Mouse (Mus musculus) CD4-positive, CD25-positive, alpha-beta regulatory T cell, adult 2 months (primary cell): Measurements from ENCODE around the gene Adar.

Source experiments
- DNase-seq: peaks from one replicate; pipeline ENCODE4 v3.0.0-alpha.2; 2012; ENCODE audit warnings: low read depth, low spot score

Gene Adar

GRCm38 (mm10) chr3:89714359-89715206 is at the start of gene Adar:
TSS of gene Adar (plus strand) at chr3:89715022.
- peak; percentile 89 for DNase-seq

DNA sequence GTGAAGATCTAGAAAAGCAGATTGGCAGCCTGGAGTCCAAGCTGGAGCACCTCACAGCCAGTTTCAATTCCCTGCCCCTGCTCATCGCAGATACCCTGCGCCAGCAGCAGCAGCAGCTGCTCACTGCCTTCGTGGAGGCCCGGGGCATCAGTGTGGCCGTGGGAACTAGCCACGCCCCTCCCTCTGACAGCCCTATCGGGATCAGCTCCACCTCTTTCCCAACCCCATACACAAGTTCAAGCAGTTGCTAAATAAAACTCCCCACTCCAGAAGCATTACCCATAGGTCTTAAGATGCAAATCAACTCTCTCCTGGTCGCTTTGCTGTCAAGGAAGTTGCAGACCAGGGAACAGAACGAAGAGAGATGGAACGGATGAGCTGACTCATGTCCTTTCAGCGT is 47.7 kb upstream of the Adar start:
- DNase-seq, result no peak

DNA sequence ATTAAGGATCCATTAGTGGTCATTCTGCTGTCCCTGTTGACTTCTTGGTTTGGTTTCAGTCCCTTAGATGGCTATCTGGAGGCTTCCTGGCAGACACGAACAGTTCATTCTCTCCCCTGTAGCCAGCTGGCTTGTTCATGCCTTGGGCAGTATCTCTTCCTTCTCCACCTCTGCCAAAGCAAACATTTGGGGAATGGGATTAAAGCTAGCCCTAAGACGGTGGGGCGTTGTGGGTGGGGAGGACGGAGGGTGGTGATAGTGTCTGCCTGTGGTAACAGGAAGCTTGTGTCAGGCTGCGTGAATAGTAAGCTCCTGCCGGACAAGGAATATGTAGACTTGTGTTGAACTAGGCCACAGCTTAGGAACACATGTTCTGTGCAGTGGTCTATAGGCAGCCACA is 43.5 kb upstream of the Adar start:
- no peak for DNase-seq

GRCm38 (mm10) chr3:89672573-89673317 is 42.1 kb upstream of the Adar start:
- DNase-seq, result peak; percentile 45

DNA sequence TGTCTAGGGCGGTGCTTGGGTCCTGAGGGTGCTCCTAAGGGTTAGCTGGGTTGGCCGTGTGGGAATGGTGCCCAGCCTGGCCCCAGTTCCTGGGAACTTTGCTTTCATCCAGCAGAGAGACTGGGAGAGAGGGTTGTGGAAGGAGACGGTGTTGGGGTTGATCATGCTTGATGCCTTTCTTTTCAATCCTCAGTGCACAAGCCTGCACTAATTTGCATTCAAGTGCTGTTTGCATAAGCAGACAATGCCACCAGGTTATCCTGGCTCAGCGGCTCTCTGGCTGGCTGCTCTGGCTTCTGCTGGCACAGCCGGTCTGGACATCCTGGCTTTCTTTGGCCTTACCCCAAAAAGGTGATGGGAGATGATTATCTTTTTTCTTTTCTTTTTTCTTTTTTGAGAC is 37.2 kb upstream of the Adar start:
- DNase-seq, result no peak

GRCm38 (mm10) chr3:89686031-89686430 is 28.8 kb upstream of the Adar start:
- DNase-seq, result no peak

DNA sequence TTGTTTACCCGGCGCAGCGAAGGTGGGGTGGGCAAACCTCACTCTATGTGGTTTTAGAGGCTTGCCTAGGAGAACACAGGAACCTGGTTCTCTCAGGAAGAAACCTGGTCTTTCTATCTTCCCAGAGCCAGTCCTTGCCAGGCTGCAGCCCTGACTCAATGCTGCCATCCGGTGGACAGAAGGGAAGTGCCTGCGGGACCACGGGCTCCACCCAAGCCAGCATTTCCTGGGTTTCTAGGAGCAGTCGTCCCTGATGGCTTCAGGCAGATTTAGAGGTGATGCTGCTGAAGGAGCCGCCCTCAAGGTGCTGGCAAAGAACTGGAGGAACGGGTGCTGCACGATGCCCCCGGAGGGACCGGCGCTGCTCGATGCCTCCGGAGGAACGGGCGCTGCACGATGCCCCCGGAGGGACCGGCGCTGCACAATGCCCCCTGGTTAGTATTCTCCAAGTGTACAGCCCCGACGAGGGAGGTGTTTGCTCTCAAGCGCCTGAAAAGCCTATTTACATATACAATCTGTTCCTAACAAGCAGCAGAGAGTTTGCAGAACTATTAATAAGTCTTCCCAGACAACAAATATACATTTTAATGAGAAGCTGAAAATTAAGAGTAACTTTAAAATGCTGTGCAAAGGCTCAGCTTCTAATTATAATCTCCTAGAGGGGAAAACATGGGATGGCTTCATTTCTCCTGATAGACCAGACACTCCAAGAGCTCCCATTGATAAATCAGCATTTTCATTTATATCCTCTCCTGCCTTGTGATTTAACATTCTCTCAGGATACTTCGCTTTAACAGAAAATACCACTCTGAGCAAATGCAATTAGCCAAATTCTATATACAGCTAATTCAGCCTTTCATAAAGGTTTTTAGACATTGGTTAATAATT is 25.9 kb upstream of the Adar start:
- DNase-seq, result peak; percentile 85

- DNase-seq, result no peak
Observed at GRCm38 (mm10) chr3:89691776-89692175, 23.0 kb upstream of the Adar start.

- DNase-seq, result no peak
Observed at GRCm38 (mm10) chr3:89696152-89696821, 18.5 kb upstream of the Adar start.

DNA sequence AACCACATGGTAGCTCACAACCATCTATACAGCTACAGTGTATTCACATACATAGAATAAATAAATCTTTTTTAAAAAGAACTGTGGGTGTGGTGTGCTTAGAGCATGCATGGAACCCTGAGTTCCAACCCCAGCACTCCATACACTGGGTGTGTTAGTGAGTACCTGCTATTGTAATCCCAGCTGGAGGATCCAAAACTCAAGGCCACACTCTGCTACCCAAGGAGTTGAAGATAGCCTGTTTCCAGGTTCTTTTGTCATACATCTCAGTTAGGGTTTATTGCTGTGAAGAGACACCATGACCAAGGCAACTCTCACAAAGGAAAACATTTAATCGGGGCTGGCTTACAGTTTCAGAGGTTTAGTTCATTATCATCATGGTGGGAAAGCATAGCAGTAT is 15.9 kb upstream of the Adar start:
- DNase-seq, result no peak

- no peak for DNase-seq
Observed at GRCm38 (mm10) chr3:89700461-89700860, 14.4 kb upstream of the Adar start.

- DNase-seq, result no peak
Observed at GRCm38 (mm10) chr3:89703596-89703995, 11.2 kb upstream of the Adar start.

DNA sequence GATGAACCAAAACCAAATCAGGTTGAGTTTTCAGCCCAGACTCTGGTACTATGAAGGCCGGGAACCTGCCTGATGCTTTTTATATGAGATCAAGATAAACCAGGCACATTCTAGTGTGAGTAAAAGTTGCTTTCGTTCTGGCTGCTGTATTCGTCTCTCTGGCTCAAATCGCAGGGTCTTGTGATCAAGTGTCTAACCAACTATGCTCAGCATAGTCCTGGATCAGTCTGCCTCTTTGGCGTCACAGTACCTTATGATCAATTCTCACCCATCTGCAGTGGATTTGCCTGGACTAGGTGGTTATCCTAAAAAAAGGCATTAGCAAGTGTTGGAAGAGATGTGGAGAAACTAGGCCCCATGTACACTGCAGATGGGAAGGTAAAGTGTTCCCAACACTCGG is 10.8 kb upstream of the Adar start:
- no peak for DNase-seq

GRCm38 (mm10) chr3:89715207-89715966 is 565 bp downstream of the Adar start:
- peak; percentile 60 for DNase-seq

- DNase-seq, result no peak
Observed at GRCm38 (mm10) chr3:89715967-89716256, 1.1 kb downstream of the Adar start.

DNA sequence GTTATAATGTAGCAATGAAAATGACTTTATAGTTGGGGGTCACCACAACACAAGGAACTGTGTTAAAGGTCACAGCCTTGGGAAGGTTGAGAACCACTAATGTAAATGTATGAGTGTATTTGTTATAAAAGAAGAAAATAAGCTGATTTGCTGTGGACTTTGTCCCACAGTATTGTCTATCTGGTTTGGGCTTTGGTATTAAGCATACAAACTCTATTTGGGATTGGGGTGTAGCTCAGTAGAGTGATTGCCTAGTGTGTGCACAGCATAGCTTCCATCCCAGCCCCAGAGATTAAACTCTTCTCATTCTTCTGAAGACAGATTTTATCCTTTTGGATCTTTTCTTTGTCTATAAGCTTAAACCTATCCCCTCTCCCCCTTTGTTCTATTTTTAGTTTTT is 7.2 kb downstream of the Adar start:
- DNase-seq, result no peak

- no peak for DNase-seq
Observed at GRCm38 (mm10) chr3:89723400-89724084, 8.7 kb downstream of the Adar start.

DNA sequence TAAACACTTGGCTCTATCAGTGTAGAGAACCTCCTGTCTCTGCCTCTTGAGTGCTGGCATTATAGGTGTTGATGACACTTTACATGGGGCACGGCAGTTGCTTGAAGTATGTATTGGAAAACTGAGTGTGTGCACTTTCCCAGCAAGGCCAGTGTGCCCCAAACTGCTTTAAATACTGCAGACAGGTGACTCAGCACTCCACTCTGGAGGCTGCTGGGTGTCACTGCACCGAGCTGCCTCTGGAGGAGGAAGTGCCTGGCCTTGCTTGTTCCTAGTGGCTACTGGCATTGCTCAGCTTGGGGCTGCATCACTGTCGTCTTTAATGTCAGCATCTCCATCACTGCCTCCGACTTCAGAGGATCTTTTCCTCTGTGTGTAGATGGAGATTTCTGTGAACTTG is 12.2 kb downstream of the Adar start:
- DNase-seq, result peak; percentile 81

- peak; percentile 24 for DNase-seq
Observed at GRCm38 (mm10) chr3:89728848-89729247, 14.0 kb downstream of the Adar start.
